Mouse (Mus musculus): ENCODE measurements around the gene Rnf217. TPM values are rescaled to one million over a fixed set of nuclear protein-coding genes. Genes with fewer than 3 reads are reported as not detected.

Gene Rnf217
- polyA plus RNA-seq, 1 experiment: 4.6 TPM

- peaks cover 2% of the 10 kb centered on the region; the same call in 1 of the 2 replicates for H3K4me1 ChIP-seq (ENCODE audit: control insufficient read depth, insufficient read depth, low read length)
- H3K4me3 ChIP-seq (ENCODE audit: insufficient read depth, low read length): no peak overlapping the region
- no peak overlapping the region for H3K27ac ChIP-seq (ENCODE audit: insufficient read depth, low read length)
- TF ChIP-seq POLR2A (IDR thresholded peaks at IDR 0.05; ENCODE audit: extremely low read depth, insufficient read depth, low read length) (no peak), CTCF (IDR thresholded peaks at IDR 0.05; ENCODE audit: extremely low read depth, insufficient read depth, low read length) (no peak)
These were observed 143.0 kb downstream of the Rnf217 start for GRCm38 (mm10) chr10:31465840-31466541.

- Histone ChIP-seq H3K4me1 (ENCODE audit: control insufficient read depth, insufficient read depth, low read length) (peaks cover 2% of the 10 kb centered on the region; the same call in 1 of the 2 replicates), H3K4me3 (ENCODE audit: insufficient read depth, low read length) (no peak overlapping the region), H3K27ac (ENCODE audit: insufficient read depth, low read length) (no peak overlapping the region)
- no peak for TF ChIP-seq CTCF (IDR thresholded peaks at IDR 0.05; ENCODE audit: extremely low read depth, insufficient read depth, low read length)
- TF ChIP-seq POLR2A (IDR thresholded peaks at IDR 0.05; ENCODE audit: extremely low read depth, insufficient read depth, low read length): no peak
These were observed 143.6 kb downstream of the Rnf217 start for GRCm38 (mm10) chr10:31465424-31465823.

- H3K4me3 ChIP-seq (ENCODE audit: insufficient read depth, low read length): no peak overlapping the region
- TF ChIP-seq POLR2A (IDR thresholded peaks at IDR 0.05; ENCODE audit: extremely low read depth, insufficient read depth, low read length): no peak
- TF ChIP-seq CTCF (IDR thresholded peaks at IDR 0.05; ENCODE audit: extremely low read depth, insufficient read depth, low read length): no peak
- H3K4me1 ChIP-seq (ENCODE audit: control insufficient read depth, insufficient read depth, low read length): peaks cover 2% of the 10 kb centered on the region; the same call in 1 of the 2 replicates
- H3K27ac ChIP-seq (ENCODE audit: insufficient read depth, low read length): no peak overlapping the region
These were observed 145.9 kb downstream of the Rnf217 start for GRCm38 (mm10) chr10:31463044-31463443.

- H3K4me1 ChIP-seq (ENCODE audit: control insufficient read depth, insufficient read depth, low read length): no peaks in the 10 kb centered on the region
- TF ChIP-seq CTCF (IDR thresholded peaks at IDR 0.05; ENCODE audit: extremely low read depth, insufficient read depth, low read length) (no peak), POLR2A (IDR thresholded peaks at IDR 0.05; ENCODE audit: extremely low read depth, insufficient read depth, low read length) (no peak)
- no peak overlapping the region for H3K4me3 ChIP-seq (ENCODE audit: insufficient read depth, low read length)
- H3K27ac ChIP-seq (ENCODE audit: insufficient read depth, low read length): no peak overlapping the region
These were observed 152.2 kb downstream of the Rnf217 start for GRCm38 (mm10) chr10:31456806-31457205.

- H3K4me3 ChIP-seq (ENCODE audit: insufficient read depth, low read length): no peak overlapping the region
- TF ChIP-seq POLR2A (IDR thresholded peaks at IDR 0.05; ENCODE audit: extremely low read depth, insufficient read depth, low read length) (no peak), CTCF (IDR thresholded peaks at IDR 0.05; ENCODE audit: extremely low read depth, insufficient read depth, low read length) (no peak)
- H3K4me1 ChIP-seq (ENCODE audit: control insufficient read depth, insufficient read depth, low read length): no peaks in the 10 kb centered on the region
- H3K27ac ChIP-seq (ENCODE audit: insufficient read depth, low read length): no peak overlapping the region
These were observed 161.9 kb downstream of the Rnf217 start for GRCm38 (mm10) chr10:31447083-31447482.

- TF ChIP-seq CTCF (IDR thresholded peaks at IDR 0.05; ENCODE audit: extremely low read depth, insufficient read depth, low read length) (peak; percentile 63), POLR2A (IDR thresholded peaks at IDR 0.05; ENCODE audit: extremely low read depth, insufficient read depth, low read length) (no peak)
- H3K27ac ChIP-seq (ENCODE audit: insufficient read depth, low read length): no peak within 1 kb of the TSS
These were observed 163.5 kb downstream of the Rnf217 start, which contains the start of gene Tpd52l1 for GRCm38 (mm10) chr10:31445291-31446124. Tpd52l1 (minus strand) TSS chr10:31445958.

GRCm38 (mm10) chr10:31444206-31444605, 164.8 kb downstream of the Rnf217 start:
- H3K4me1 ChIP-seq (ENCODE audit: control insufficient read depth, insufficient read depth, low read length): no peaks in the 10 kb centered on the region
- no peak overlapping the region for H3K4me3 ChIP-seq (ENCODE audit: insufficient read depth, low read length)
- no peak for TF ChIP-seq CTCF (IDR thresholded peaks at IDR 0.05; ENCODE audit: extremely low read depth, insufficient read depth, low read length)
- no peak overlapping the region for H3K27ac ChIP-seq (ENCODE audit: insufficient read depth, low read length)

More at GRCm38 (mm10) chr10:31445291-31446124, 163.5 kb downstream of the Rnf217 start, which contains the start of gene Tpd52l1:
- Histone ChIP-seq H3K4me1 (ENCODE audit: control insufficient read depth, insufficient read depth, low read length) (no peaks in the 10 kb centered on the region), H3K4me3 (ENCODE audit: insufficient read depth, low read length) (peak within 1 kb of the TSS; percentile 53)

Other genes starting within 250 kb of the Rnf217 start
- 36.4 and 41.8 TPM in 2 replicates for gene Tpd52l1, start 163.2 kb downstream of the Rnf217 start, polyA plus RNA-seq (2012; rRNA removed)